Mouse (Mus musculus) C2C12 (cell line): ENCODE measurements around the gene Abhd2.

Experiments
- CEBPB ChIP-seq: IDR thresholded peaks from one replicate; pipeline ENCODE4 v1.6.1; 2011; ENCODE audit warnings: low read depth, mild to moderate bottlenecking, control low read depth, moderate library complexity
- CTCF ChIP-seq: IDR thresholded peaks from one replicate; pipeline ENCODE4 v1.5.1; 2011; ENCODE audit not compliant: control insufficient read depth, insufficient read depth, insufficient read length
- MAX ChIP-seq: IDR thresholded peaks from one replicate; pipeline ENCODE4 v1.6.1; 2011; ENCODE audit warnings: mild to moderate bottlenecking, control low read depth
- MYOD1 ChIP-seq: IDR thresholded peaks from one replicate; pipeline ENCODE4 v1.6.1; 2011; ENCODE audit warnings: low read depth; ENCODE audit not compliant: control insufficient read depth, insufficient read length

- no peak for TF ChIP-seq CTCF
- no peak for TF ChIP-seq MAX
- TF ChIP-seq MYOD1 = no peak
- TF ChIP-seq CEBPB = no peak
Observed at GRCm38 (mm10) chr7:79272789-79273718, at the start of gene Abhd2.
